Mouse (Mus musculus) right cerebral cortex, postnatal 4 days (tissue): ENCODE data around the gene Polg.
A peak's percentile ranks its signal among the peaks of the same experiment; 100 is the strongest.

ENCODE experiments used
- DNase-seq: peaks from one replicate; pipeline ENCODE4 v3.0.0-alpha.2; 2022

Gene Polg

DNA sequence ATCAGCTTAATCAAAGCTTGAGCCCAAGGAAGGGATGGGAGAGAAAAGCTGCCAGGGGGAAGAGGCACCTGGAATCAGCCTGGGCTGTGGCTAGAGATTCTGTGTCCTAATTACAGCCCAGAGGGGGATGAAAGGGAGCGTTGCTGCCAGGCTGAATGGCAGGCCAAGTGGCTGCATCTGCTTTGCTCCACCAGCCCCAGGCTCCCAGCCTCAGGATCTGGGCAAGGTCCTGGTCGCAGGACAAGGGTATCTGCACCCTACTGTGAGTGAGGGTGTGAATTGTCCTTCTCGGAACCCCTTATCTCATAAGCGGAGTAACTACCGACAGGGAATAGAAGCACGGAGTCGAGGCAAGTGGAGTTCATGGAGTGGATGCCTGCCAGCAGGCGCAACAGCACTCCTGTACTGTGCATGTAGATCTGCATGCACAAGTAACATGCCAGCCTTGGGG lies 35.4 kb upstream of the Polg start:
- DNase-seq = peak; percentile 63

- peak; percentile 40 for DNase-seq
These were observed 34.6 kb upstream of the Polg start for GRCm38 (mm10) chr7:79500681-79501306.

GRCm38 (mm10) chr7:79499596-79500570 lies 33.7 kb upstream of the Polg start:
- DNase-seq = peak; percentile 78

GRCm38 (mm10) chr7:79498965-79499595 lies 32.9 kb upstream of the Polg start:
- peak; percentile 49 for DNase-seq

GRCm38 (mm10) chr7:79498356-79498755 lies 32.2 kb upstream of the Polg start:
- DNase-seq = no peak

GRCm38 (mm10) chr7:79497701-79498115 lies 31.5 kb upstream of the Polg start:
- DNase-seq = peak; percentile 57

DNA sequence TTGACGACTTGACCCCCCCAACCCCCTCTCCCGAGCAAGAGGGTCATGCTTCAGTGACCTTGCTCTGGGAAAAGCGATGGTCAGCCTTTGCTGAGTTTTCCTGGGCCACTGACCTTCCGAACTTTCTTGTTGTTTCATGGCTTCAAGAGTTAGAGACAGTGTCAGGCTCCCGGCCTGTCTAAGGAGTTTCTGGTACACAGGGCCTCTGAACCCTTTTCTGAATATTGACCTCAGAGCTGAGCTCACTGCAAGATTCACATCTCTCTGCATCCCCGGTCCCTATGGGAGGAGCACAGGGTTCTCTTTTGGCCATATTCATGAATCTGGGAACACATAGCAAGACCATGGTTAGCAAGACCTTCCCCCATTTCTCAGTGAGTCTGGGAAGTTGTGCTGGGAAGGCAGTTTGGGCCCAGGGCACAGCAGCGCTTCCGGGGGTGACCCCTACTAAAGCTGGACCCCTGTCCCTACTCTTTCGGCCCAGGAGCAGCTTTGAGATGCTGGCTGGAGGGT lies 30.7 kb upstream of the Polg start:
- DNase-seq = no peak

- DNase-seq = peak; percentile 96
These were observed 30.0 kb upstream of the Polg start for GRCm38 (mm10) chr7:79495988-79496815.

DNA sequence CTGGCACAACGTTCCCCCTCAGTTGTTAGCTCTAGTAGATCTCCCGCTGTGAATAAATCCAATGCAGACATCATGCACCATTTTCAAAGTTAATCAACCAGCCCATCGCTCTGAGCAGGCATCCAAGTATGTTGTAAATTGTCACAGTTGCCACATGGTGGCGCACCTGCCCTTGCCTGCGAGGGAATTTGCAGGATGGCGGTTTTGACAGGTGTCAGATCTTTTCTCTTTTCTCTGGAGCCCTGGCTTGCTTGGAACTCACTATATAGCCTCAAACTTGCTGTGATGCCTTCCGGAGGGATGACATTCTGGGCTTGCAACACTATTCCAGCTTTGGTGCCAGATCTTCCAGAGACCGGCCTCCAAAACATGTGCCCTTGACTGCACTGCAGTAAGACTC lies 27.8 kb upstream of the Polg start:
- peak; percentile 83 for DNase-seq

DNA sequence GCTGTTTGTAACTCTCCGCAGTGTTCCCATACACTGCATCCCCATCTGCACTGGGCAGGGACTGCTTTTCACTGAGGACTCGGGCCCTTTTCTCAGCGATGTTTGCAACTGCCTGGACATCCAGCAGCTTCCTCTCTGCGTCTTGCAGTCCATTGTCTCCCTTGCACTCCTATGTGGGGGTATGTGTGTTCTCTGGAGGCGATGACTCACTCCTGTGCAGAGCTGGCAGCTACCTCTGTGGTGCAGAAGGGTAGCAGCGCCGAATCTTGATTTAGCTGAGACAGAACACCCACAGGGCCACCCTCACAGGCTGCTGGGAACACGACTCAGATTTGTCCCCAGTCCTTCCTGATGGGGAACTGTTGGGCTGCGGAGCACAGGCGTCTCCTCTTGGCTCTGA lies 20.4 kb upstream of the Polg start:
- no peak for DNase-seq

GRCm38 (mm10) chr7:79474831-79475399 lies 8.8 kb upstream of the Polg start:
- DNase-seq = no peak

DNA sequence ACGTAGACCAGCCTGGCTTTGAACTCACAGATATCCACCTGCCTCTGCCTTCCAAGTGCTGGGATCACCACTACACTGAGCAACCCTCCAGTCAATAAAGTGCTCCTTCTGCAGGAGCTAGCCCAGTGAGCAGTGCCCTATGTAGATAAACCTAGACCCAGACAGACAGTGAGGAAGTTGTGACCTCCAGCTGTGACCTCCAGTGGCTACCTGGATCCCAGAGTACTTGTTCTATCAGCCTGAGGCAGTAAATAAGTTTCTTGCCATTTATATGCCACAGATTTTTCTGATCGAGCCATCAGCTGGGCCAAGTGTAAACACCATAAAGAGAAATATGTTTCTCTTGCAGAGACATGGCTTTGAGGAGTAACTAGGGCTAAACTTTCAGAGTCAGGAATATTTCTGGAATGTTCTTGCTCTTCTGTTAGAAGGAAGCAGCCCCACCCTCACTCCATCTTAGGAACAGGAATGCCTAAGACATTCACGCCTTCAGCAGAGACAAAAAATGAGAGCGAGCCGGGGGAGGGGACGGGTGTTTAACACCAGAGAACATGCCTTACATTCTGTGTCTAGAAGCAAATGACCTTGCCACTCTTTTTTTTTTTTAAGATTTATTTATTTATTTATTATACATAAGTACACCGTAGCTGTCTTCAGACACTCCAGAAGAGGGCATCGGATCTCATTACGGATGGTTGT lies 7.5 kb upstream of the Polg start:
- DNase-seq = no peak

DNA sequence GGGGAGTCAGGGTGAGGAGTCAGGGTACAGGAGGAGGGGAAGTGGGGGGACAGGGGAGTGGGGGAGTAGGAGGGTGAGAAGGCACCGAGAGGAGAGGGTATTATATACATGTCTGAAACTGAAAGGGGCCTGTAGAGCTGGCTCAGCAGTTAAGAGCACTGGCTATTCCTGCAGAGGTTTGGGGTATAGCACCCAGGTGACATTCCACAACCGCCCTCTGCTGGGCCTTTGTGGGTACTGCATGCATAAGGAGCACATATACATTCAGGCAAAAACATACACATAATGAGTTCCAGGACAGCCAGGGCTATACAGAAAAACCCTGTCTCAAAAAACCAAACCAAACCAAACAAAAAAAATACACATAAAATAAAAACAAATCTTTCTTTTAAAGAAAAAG lies 6.6 kb upstream of the Polg start:
- DNase-seq = no peak

DNA sequence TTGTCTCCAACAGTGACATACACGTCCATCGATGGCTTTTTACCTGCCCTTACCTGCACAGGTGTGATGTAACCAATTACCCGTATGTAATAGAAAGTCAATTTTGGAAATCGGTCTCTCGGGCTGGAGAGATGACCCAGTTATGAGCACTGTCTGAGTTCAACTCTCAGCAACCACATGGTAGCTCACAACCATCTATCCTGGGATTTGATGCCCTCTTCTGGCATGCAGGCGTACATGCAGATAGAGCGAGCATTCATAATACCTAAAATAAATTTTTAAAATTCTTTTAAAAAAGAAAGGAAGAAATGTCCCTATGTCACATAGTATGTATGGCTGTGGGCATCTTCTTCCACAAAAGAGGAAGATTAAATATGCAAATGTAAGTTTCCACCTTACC lies 5.3 kb upstream of the Polg start:
- no peak for DNase-seq

GRCm38 (mm10) chr7:79470718-79471117 lies 4.6 kb upstream of the Polg start:
- no peak for DNase-seq

DNA sequence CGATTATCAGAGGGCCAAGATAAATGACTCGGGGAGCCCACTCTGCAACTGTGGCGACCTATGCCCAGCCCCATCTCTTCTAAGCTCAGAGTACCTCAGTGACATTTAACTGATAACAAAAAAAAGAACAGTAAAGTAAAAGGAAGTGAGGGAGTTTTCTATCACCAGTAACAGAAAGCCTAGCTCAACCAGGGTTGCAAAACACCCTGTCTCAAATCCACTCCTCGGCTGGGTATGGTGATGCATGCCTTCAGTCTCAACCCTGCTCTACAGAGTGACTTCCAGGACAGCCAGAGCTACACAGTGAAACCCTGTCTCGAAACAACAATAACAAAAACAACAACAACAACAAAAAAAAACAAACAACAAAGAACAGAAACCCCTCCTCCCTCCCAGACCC lies 3.6 kb upstream of the Polg start:
- no peak for DNase-seq

GRCm38 (mm10) chr7:79468994-79469393 lies 2.8 kb upstream of the Polg start:
- no peak for DNase-seq

DNA sequence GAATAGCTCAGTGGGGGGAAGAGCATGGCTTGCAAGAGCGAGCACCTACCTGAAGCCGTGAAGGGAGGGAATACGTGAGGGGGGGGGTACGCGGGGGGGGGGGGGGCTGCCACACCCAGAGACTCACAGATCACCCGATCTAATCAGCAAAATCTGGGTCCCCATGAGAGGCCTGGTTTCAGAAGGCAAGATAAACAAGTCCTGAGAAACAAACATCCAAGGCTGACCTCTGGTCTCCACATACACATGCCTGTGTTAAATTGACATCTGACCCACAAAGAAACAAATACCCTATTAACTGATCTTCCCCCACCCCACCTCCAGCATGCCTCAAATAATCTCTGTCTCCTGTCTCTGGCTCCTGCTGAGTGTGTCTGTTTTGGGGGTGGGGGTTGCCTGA lies 1.8 kb upstream of the Polg start:
- DNase-seq = no peak

- peak; percentile 46 for DNase-seq
These were observed 609 bp downstream of the Polg start for GRCm38 (mm10) chr7:79465461-79466044.

DNA sequence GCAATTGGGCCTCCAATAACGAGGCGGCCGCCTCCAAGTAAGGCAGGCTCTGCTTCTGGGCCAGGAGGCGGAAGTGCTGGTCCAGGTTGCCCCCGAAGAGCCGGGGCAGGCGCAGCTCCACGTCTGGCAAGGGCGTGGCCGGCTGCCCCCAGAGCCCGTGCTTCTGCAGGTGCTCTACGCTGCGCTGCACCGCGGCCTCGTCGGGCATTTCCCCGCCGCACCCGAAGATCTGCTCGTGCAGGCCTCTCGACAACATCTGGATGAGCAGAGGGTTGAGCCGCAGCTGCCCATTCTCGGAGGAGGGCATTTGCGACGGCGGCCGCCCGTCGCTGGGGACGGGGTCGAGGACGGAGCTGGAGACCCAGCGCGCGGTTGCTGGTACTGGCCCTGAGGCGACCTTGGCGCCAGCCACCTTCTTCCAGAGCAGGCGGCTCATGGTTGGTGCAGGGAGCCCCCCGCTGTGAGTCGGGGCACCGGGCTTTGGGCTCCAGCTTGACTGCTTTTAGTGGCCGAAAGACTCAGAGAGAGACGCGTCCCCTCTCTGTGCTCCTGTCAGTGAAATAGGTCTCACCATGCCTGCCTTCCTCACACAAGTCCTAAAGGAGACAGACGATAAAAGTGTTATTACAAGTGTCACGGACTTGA lies 1.3 kb downstream of the Polg start:
- DNase-seq = peak; percentile 27
